8 mouse cellular contexts compared by ENCODE assay signal in genomic region chr10:13323139-13323805, GRCm38 (mm10).
A peak's percentile ranks its signal among the peaks of the same experiment; 100 is the strongest.
DNase-seq lines count a peak whose midpoint lies in the region; ATAC-seq lines count a peak whose summit lies in the region.

No protein-coding gene starts in this region.

- H3K9me3 ChIP-seq in forebrain, embryonic 16.5 days (ENCODE audit: control insufficient read depth, low read length): no peaks in the 10 kb centered on the region
- no peaks in the 10 kb centered on the region for H3K9me3 ChIP-seq in kidney, embryonic 15.5 days (replicated peaks)

- ATAC-seq in forebrain, embryonic 16.5 days: peak; percentile 42
- ATAC-seq in kidney, embryonic 15.5 days (replicated peaks; ENCODE audit: low FRiP score): peak; percentile 76
- ATAC-seq in CD4-positive, CD25-positive, alpha-beta regulatory T cell, adult 4 months: no peak

- H3K4me3 ChIP-seq in forebrain, embryonic 16.5 days (replicated peaks; ENCODE audit: low read length): peak overlapping the region; percentile 57
- H3K4me3 ChIP-seq in kidney, embryonic 15.5 days (replicated peaks): peak overlapping the region; percentile 71

- H3K27me3 ChIP-seq in forebrain, embryonic 16.5 days (replicated peaks; ENCODE audit: control insufficient read depth, insufficient read depth, low read length): no peaks in the 10 kb centered on the region
- H3K27me3 ChIP-seq in kidney, embryonic 15.5 days: no peaks in the 10 kb centered on the region

- peaks cover 7% of the 10 kb centered on the region for H3K4me1 ChIP-seq in forebrain, embryonic 16.5 days (replicated peaks; ENCODE audit: control insufficient read depth, insufficient read depth, low read length)
- H3K4me1 ChIP-seq in kidney, embryonic 15.5 days: peaks cover 29% of the 10 kb centered on the region

- peak overlapping the region; percentile 89 for H3K4me2 ChIP-seq in forebrain, embryonic 16.5 days (ENCODE audit: low read length)
- peak overlapping the region; percentile 78 for H3K4me2 ChIP-seq in kidney, embryonic 15.5 days

- intact Hi-C loops in gastrocnemius, postnatal 14 days (cut with DNase I; ENCODE audit: low total_unique reads): no loop called here

- 14% methylated on average over 12 of the region's 12 CpGs for WGBS in forebrain, embryonic 16.5 days
- 5% methylated on average over 12 of the region's 12 CpGs for WGBS in kidney, embryonic 15.5 days

- peak; percentile 11 for DNase-seq in ovary, postnatal 14 days (ENCODE audit: low spot score)
- DNase-seq in ovary, postnatal 10 days (ENCODE audit: low spot score): no peak
- DNase-seq in lung, postnatal 36 days: peak; percentile 64
- DNase-seq in gastrocnemius, postnatal 14 days: no peak
- DNase-seq in left cerebral cortex, adult 9 months (ENCODE audit: low spot score in 2 of 2): no peak

- 0 out of 2 replicates have a peak overlapping the region, but pooled peaks have one; percentile 1 for H3K27ac ChIP-seq in forebrain, embryonic 16.5 days (ENCODE audit: low read length)
- peak overlapping the region; percentile 96 for H3K27ac ChIP-seq in kidney, embryonic 15.5 days

- no peak overlapping the region for H3K9ac ChIP-seq in forebrain, embryonic 16.5 days (replicated peaks; ENCODE audit: low read depth, low read length)
- H3K9ac ChIP-seq in kidney, embryonic 15.5 days: peak overlapping the region; percentile 84

- no peaks in the 10 kb centered on the region for H3K36me3 ChIP-seq in forebrain, embryonic 16.5 days (ENCODE audit: control insufficient read depth, insufficient read depth)
- H3K36me3 ChIP-seq in kidney, embryonic 15.5 days: no peaks in the 10 kb centered on the region

Comparison
In these comparisons a context has a peak if more than half of its experiments do, and no peak if none do; other contexts are left out.
1. DNase-seq: peak in ovary, postnatal 14 days (single experiment) and lung, postnatal 36 days (single experiment); none in ovary, postnatal 10 days (single experiment), gastrocnemius, postnatal 14 days (single experiment) and left cerebral cortex, adult 9 months (0 of 2).